Mouse (Mus musculus) embryonic facial prominence, embryonic 11.5 days (tissue): Measurements from ENCODE around the gene Lmna. TPM values are rescaled to one million over a fixed set of nuclear protein-coding genes. Genes with fewer than 3 reads are reported as not detected.
A peak's percentile ranks its signal among the peaks of the same experiment; 100 is the strongest.

Source experiments
- ATAC-seq: fragments of 200-750 bp; cut with Nextera tagmentation; replicated peaks from 2 replicates; pipeline ENCODE4 v1.8.0; 2017; ENCODE audit warnings: low read depth; ENCODE audit not compliant: insufficient number of reproducible peaks, low FRiP score, low TSS enrichment
- DNase-seq: peaks from one replicate; pipeline ENCODE4 v3.0.0-alpha.2; 2015; ENCODE audit warnings: low spot score
- H3K27ac ChIP-seq: fragments of 300-500 bp; sonication (generic); replicated peaks from 2 replicates; pipeline ENCODE4 v1.5.1; 2014; ENCODE audit warnings: mild to moderate bottlenecking, low read depth, low read length, control low read depth
- H3K27me3 ChIP-seq: fragments of 300-500 bp; sonication (generic); 2 replicates; pipeline ENCODE4 v1.6.1; 2014; ENCODE audit warnings: mild to moderate bottlenecking, low read length, moderate library complexity, mixed read lengths; ENCODE audit not compliant: control insufficient read depth, insufficient read depth
- H3K36me3 ChIP-seq: fragments of 300-500 bp; sonication (generic); replicated peaks from 2 replicates; pipeline ENCODE4 v1.6.1; 2014; ENCODE audit warnings: low read depth, mild to moderate bottlenecking, low read length, moderate library complexity, mixed read lengths; ENCODE audit not compliant: control insufficient read depth, insufficient read depth
- H3K4me1 ChIP-seq: fragments of 300-500 bp; sonication (generic); 2 replicates; pipeline ENCODE4 v1.6.1; 2014; ENCODE audit warnings: low read length, mixed read lengths; ENCODE audit not compliant: control insufficient read depth, insufficient read depth
- H3K4me2 ChIP-seq: fragments of 300-500 bp; sonication (generic); 2 replicates; pipeline ENCODE4 v1.6.1; 2014; ENCODE audit warnings: low read depth, mild to moderate bottlenecking, control low read depth, low read length, moderate library complexity
- H3K4me3 ChIP-seq: fragments of 300-500 bp; sonication (generic); 2 replicates; pipeline ENCODE4 v1.5.1; 2014; ENCODE audit warnings: low read depth, low read length, control low read depth
- H3K9ac ChIP-seq: fragments of 300-500 bp; sonication (generic); replicated peaks from 2 replicates; pipeline ENCODE4 v1.6.1; 2014; ENCODE audit warnings: mild to moderate bottlenecking, control low read depth, low read length
- H3K9me3 ChIP-seq: fragments of 300-500 bp; sonication (generic); replicated peaks from 2 replicates; pipeline ENCODE4 v1.6.1; 2016; ENCODE audit warnings: mild to moderate bottlenecking, low read length, inconsistent platforms, mixed read lengths; ENCODE audit not compliant: control insufficient read depth
- WGBS: fragments of 180-500 bp; shearing (Covaris S2); extraction: QIAGEN DNeasy Blood & Tissue Kit; methylation state at CpG from one replicate; pipeline ENCODE4 v1.1.7; 2014; 5-methylcytosine and 5-hydroxymethylcytosine counted together
- polyA plus RNA-seq: library from polyadenylated mRNA; unstranded; fragments of >200 nt; fragmentation: Nextera tagmentation; extraction: Ambion mirVana; gene quantifications from 2 replicates; pipeline ENCODE4 v1.2.1, GENCODE M21; 2014

Lmna gene
- 28.7 and 30.5 TPM in 2 replicates for polyA plus RNA-seq

- Histone ChIP-seq H3K36me3 (no peaks in the 10 kb centered on the region), H3K4me1 (peaks cover 9% of the 10 kb centered on the region), H3K9me3 (no peaks in the 10 kb centered on the region), H3K9ac (peak within 1 kb of the TSS; percentile 51), H3K4me2 (peak within 1 kb of the TSS; percentile 57), H3K27ac (peak within 1 kb of the TSS; percentile 63), H3K4me3 (peak within 1 kb of the TSS; percentile 29), H3K27me3 (no peaks in the 10 kb centered on the region)
- DNase-seq (peak; percentile 94), ATAC-seq (peak; percentile 94)
- WGBS, result 2% methylated on average over 29 of the region's 31 CpGs
Measured at GRCm38 (mm10) chr3:88509692-88510420, at the start of gene Lmna. Gene Lmna (minus strand): TSS chr3:88509956.

- Histone ChIP-seq H3K27me3 (no peaks in the 10 kb centered on the region), H3K36me3 (peaks cover 13% of the 10 kb centered on the region), H3K4me1 (no peaks in the 10 kb centered on the region), H3K27ac (no peak overlapping the region), H3K4me2 (no peak overlapping the region), H3K4me3 (no peak overlapping the region), H3K9ac (no peak overlapping the region), H3K9me3 (no peaks in the 10 kb centered on the region)
- WGBS, result 94% methylated on average over 8 of the region's 8 CpGs
- no peak for ATAC-seq
- DNase-seq, result no peak
Measured at GRCm38 (mm10) chr3:88556616-88557015, 46.9 kb upstream of the Lmna start.

GRCm38 (mm10) chr3:88555731-88556130, 46.0 kb upstream of the Lmna start:
- 94% methylated on average over 6 of the region's 6 CpGs for WGBS
- H3K9me3 ChIP-seq, result no peaks in the 10 kb centered on the region
- no peaks in the 10 kb centered on the region for H3K4me1 ChIP-seq
- peaks cover 13% of the 10 kb centered on the region for H3K36me3 ChIP-seq
- ATAC-seq (no peak), DNase-seq (no peak)
- no peak overlapping the region for H3K4me2 ChIP-seq
- no peak overlapping the region for H3K27ac ChIP-seq
- no peak overlapping the region; the same call in 1 of the 2 replicates for H3K4me3 ChIP-seq
- no peak overlapping the region for H3K9ac ChIP-seq
- no peaks in the 10 kb centered on the region for H3K27me3 ChIP-seq

- Histone ChIP-seq H3K36me3 (peaks cover 10% of the 10 kb centered on the region), H3K4me3 (peak overlapping the region; percentile 89; the same call in 1 of the 2 replicates), H3K9ac (no peak overlapping the region), H3K27me3 (no peaks in the 10 kb centered on the region), H3K4me2 (peak overlapping the region; percentile 10; the same call in 1 of the 2 replicates), H3K9me3 (no peaks in the 10 kb centered on the region), H3K4me1 (no peaks in the 10 kb centered on the region), H3K27ac (no peak overlapping the region)
- DNase-seq, result no peak
- WGBS, result 82% methylated on average over 5 of the region's 5 CpGs
- no peak for ATAC-seq
Measured at GRCm38 (mm10) chr3:88555069-88555605, 45.4 kb upstream of the Lmna start.

GRCm38 (mm10) chr3:88553880-88554586, 44.3 kb upstream of the Lmna start:
- H3K4me1 ChIP-seq, result no peaks in the 10 kb centered on the region
- under 1% methylated on average over 37 of the region's 41 CpGs for WGBS
- peak; percentile 68 for DNase-seq

GRCm38 (mm10) chr3:88553525-88553879, 43.7 kb upstream of the Lmna start, which contains the start of gene Ubqln4:
Gene Ubqln4 (plus strand): TSS chr3:88553758.
- DNase-seq (peak; percentile 94), ATAC-seq (peak; percentile 91)
- Histone ChIP-seq H3K4me2 (peak within 1 kb of the TSS; percentile 85), H3K4me1 (no peaks in the 10 kb centered on the region), H3K27me3 (no peaks in the 10 kb centered on the region), H3K9ac (peak within 1 kb of the TSS; percentile 89), H3K27ac (peak within 1 kb of the TSS; percentile 93), H3K9me3 (no peaks in the 10 kb centered on the region), H3K4me3 (peak within 1 kb of the TSS; percentile 89), H3K36me3 (peaks cover 10% of the 10 kb centered on the region)
- WGBS, result 0% methylated on average over 35 of the region's 37 CpGs

More at GRCm38 (mm10) chr3:88553880-88554586, 44.3 kb upstream of the Lmna start:
- no peaks in the 10 kb centered on the region for H3K9me3 ChIP-seq
- peak overlapping the region; percentile 89 for H3K4me3 ChIP-seq
- no peaks in the 10 kb centered on the region for H3K27me3 ChIP-seq
- ATAC-seq, result peak; percentile 54
- peak overlapping the region; percentile 89 for H3K9ac ChIP-seq
- peaks cover 10% of the 10 kb centered on the region for H3K36me3 ChIP-seq
- H3K4me2 ChIP-seq, result peak overlapping the region; percentile 85
- peak overlapping the region; percentile 93 for H3K27ac ChIP-seq

- Histone ChIP-seq H3K27ac (peak within 1 kb of the TSS; percentile 93), H3K4me1 (no peaks in the 10 kb centered on the region), H3K9me3 (no peaks in the 10 kb centered on the region), H3K4me2 (peak within 1 kb of the TSS; percentile 85), H3K36me3 (peaks cover 5% of the 10 kb centered on the region; the same call in 1 of the 2 replicates), H3K4me3 (peak within 1 kb of the TSS; percentile 89), H3K9ac (peak within 1 kb of the TSS; percentile 89), H3K27me3 (no peaks in the 10 kb centered on the region)
- ATAC-seq (peak; percentile 92), DNase-seq (peak; percentile 100)
- under 1% methylated on average over 48 of the region's 48 CpGs for WGBS
Measured at GRCm38 (mm10) chr3:88552676-88553524, 43.1 kb upstream of the Lmna start, which contains the start of gene Lamtor2. Gene Lamtor2 (minus strand): TSS chr3:88553074.
